In the genomic region with DNA sequence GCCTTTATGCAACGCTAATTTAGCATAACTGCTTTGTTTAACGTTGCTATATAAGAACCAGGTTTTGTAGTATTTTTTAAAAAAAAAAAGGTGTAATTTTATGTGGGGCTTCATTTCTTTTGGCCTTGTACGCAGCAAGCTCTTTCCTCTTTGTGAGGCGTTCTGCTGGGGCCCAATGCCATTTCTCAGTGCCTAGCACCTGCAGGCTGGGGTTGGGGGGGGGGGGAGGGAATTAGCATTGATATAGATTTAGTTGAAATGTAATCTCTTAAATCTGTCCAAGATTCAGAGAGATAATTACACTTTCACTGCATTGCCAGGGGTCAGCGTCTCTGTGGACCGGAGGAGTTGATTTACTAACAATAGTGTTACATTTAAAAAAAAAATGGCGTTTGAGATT, we compare ENCODE assay signal across 18 mouse cellular contexts. TPM values are rescaled to one million over a fixed set of nuclear protein-coding genes. Genes with fewer than 3 reads are reported as not detected.
DNase-seq lines count a peak whose midpoint lies in the region; ATAC-seq and TF ChIP-seq lines count a peak whose summit lies in the region.
"Had no signal": no experiment of that assay in that cellular context is flagged by ENCODE, and none has a peak within 500 bp of the region (broad histone marks: within the 10 kb centered on the region; RNA-seq: fewer than 3 reads in every experiment).

No protein-coding gene starts in this region.

- H3K27me3 ChIP-seq in forebrain, embryonic 13.5 days = peaks cover 87% of the 10 kb centered on the region
- peaks cover 64% of the 10 kb centered on the region for H3K27me3 ChIP-seq in forebrain, embryonic 16.5 days (replicated peaks; ENCODE audit: control insufficient read depth, insufficient read depth, low read length)
- H3K27me3 ChIP-seq in hindbrain, postnatal 0 days (ENCODE audit: insufficient read depth, low read length) = peaks cover 45% of the 10 kb centered on the region
- peaks cover 100% of the 10 kb centered on the region for H3K27me3 ChIP-seq in hindbrain, embryonic 10.5 days (ENCODE audit: insufficient read depth, poor library complexity, severe bottlenecking)

- 5% methylated on average over 7 of the region's 7 CpGs for WGBS in forebrain, embryonic 13.5 days
- WGBS in forebrain, embryonic 16.5 days = 9% methylated on average over 7 of the region's 7 CpGs
- 14% methylated on average over 7 of the region's 7 CpGs for WGBS in hindbrain, postnatal 0 days
- 2% methylated on average over 7 of the region's 7 CpGs for WGBS in hindbrain, embryonic 10.5 days

- no peak for TF ChIP-seq CTCF in hindbrain, postnatal 0 days (IDR thresholded peaks at IDR 0.05; ENCODE audit: low read depth)

- ATAC-seq in forebrain, embryonic 13.5 days = no peak
- ATAC-seq in forebrain, embryonic 16.5 days = no peak
- ATAC-seq in hindbrain, postnatal 0 days = no peak

- peak overlapping the region; percentile 50; the same call in 1 of the 2 replicates for H3K4me2 ChIP-seq in forebrain, embryonic 13.5 days
- no peak overlapping the region for H3K4me2 ChIP-seq in forebrain, embryonic 16.5 days (ENCODE audit: low read length)
- H3K4me2 ChIP-seq in hindbrain, postnatal 0 days (ENCODE audit: low read depth, low read length) = peak overlapping the region; percentile 52
- H3K4me2 ChIP-seq: embryonic facial prominence, embryonic 13.5 days; embryonic facial prominence, embryonic 15.5 days had no signal

- peak; percentile 3 for DNase-seq in embryo, embryonic 11 days
- DNase-seq in embryo, embryonic 10 days (ENCODE audit: low spot score) = no peak
- no peak for DNase-seq in hindbrain, postnatal 0 days (ENCODE audit: low spot score)
- DNase-seq in hindbrain, embryonic 10.5 days (ENCODE audit: low spot score) = no peak
- DNase-seq: adrenal gland, adult 2 months; adrenal gland, postnatal 10 days; adrenal gland, postnatal 25 days; cerebellum, adult 11 months; cerebellum, adult 18-20 months; cerebellum, adult 8-10 months; cerebellum, adult 9-11 months had no signal

- no peak overlapping the region for H3K4me3 ChIP-seq in forebrain, embryonic 13.5 days
- H3K4me3 ChIP-seq in forebrain, embryonic 16.5 days (replicated peaks; ENCODE audit: low read length) = no peak overlapping the region
- no peak overlapping the region for H3K4me3 ChIP-seq in hindbrain, postnatal 0 days (ENCODE audit: low read length)
- H3K4me3 ChIP-seq in hindbrain, embryonic 10.5 days = no peak overlapping the region
- H3K4me3 ChIP-seq: embryonic facial prominence, embryonic 13.5 days; embryonic facial prominence, embryonic 15.5 days; erythroblast, embryonic 14.5 days; forebrain, embryonic 12.5 days had no signal

- H3K9me3 ChIP-seq in forebrain, embryonic 13.5 days (replicated peaks) = no peaks in the 10 kb centered on the region
- no peaks in the 10 kb centered on the region for H3K9me3 ChIP-seq in forebrain, embryonic 16.5 days (ENCODE audit: control insufficient read depth, low read length)
- no peaks in the 10 kb centered on the region for H3K9me3 ChIP-seq in hindbrain, postnatal 0 days (ENCODE audit: low read length)
- H3K9me3 ChIP-seq in hindbrain, embryonic 10.5 days = no peaks in the 10 kb centered on the region
- H3K9me3 ChIP-seq: embryonic facial prominence, embryonic 13.5 days; embryonic facial prominence, embryonic 15.5 days; forebrain, embryonic 12.5 days had no signal

- no peaks in the 10 kb centered on the region for H3K36me3 ChIP-seq in forebrain, embryonic 13.5 days (ENCODE audit: poor library complexity, severe bottlenecking)
- no peaks in the 10 kb centered on the region for H3K36me3 ChIP-seq in forebrain, embryonic 16.5 days (ENCODE audit: control insufficient read depth, insufficient read depth)
- no peaks in the 10 kb centered on the region for H3K36me3 ChIP-seq in hindbrain, postnatal 0 days (ENCODE audit: insufficient read depth, low read length)
- no peaks in the 10 kb centered on the region for H3K36me3 ChIP-seq in hindbrain, embryonic 10.5 days
- H3K36me3 ChIP-seq: embryonic facial prominence, embryonic 13.5 days; embryonic facial prominence, embryonic 15.5 days; forebrain, embryonic 12.5 days had no signal

- H3K27ac ChIP-seq in forebrain, embryonic 13.5 days = no peak overlapping the region
- no peak overlapping the region for H3K27ac ChIP-seq in forebrain, embryonic 16.5 days (ENCODE audit: low read length)
- peak overlapping the region; percentile 70; the same call in 1 of the 2 replicates for H3K27ac ChIP-seq in hindbrain, postnatal 0 days
- no peak overlapping the region for H3K27ac ChIP-seq in hindbrain, embryonic 10.5 days
- H3K27ac ChIP-seq: embryonic facial prominence, embryonic 13.5 days; embryonic facial prominence, embryonic 15.5 days had no signal

- H3K4me1 ChIP-seq in forebrain, embryonic 13.5 days = peaks cover 45% of the 10 kb centered on the region
- H3K4me1 ChIP-seq in forebrain, embryonic 16.5 days (replicated peaks; ENCODE audit: control insufficient read depth, insufficient read depth, low read length) = peaks cover 26% of the 10 kb centered on the region
- H3K4me1 ChIP-seq in hindbrain, postnatal 0 days (ENCODE audit: insufficient read depth, low read length) = 0 out of 2 replicates have a peak, but pooled peaks cover 2% of the 10 kb centered on the region
- H3K4me1 ChIP-seq in hindbrain, embryonic 10.5 days (replicated peaks) = peaks cover 43% of the 10 kb centered on the region

- no peak overlapping the region for H3K9ac ChIP-seq in forebrain, embryonic 13.5 days
- H3K9ac ChIP-seq in forebrain, embryonic 16.5 days (replicated peaks; ENCODE audit: low read depth, low read length) = no peak overlapping the region
- no peak overlapping the region for H3K9ac ChIP-seq in hindbrain, postnatal 0 days (replicated peaks; ENCODE audit: low read length)
- H3K9ac ChIP-seq: embryonic facial prominence, embryonic 13.5 days; embryonic facial prominence, embryonic 15.5 days; forebrain, embryonic 12.5 days had no signal

RNA-seq across cellular contexts. Expression of a gene that starts 6.1 kb away (rescaled TPM):
- polyA plus RNA-seq in forebrain, embryonic 13.5 days (2015; fragmentation: Nextera tagmentation; extraction: Ambion mirVana) = 87.1 and 92.7 TPM in 2 replicates
- 39.9 and 42.2 TPM in 2 replicates for polyA plus RNA-seq in forebrain, embryonic 16.5 days (2015; fragmentation: Nextera tagmentation; extraction: Ambion mirVana)
- 88.7 and 136 TPM in 2 replicates for total RNA-seq in hindbrain, postnatal 0 days (2014; rRNA removed)
- polyA plus RNA-seq in hindbrain, postnatal 0 days (2015; fragmentation: Nextera tagmentation; extraction: Ambion mirVana) = 68.7 and 82.3 TPM in 2 replicates
- 24.7 and 27.0 TPM in 2 replicates for polyA plus RNA-seq in hindbrain, embryonic 10.5 days (2016; fragmentation: Nextera tagmentation; extraction: Ambion mirVana)
- total RNA-seq: adrenal gland, adult 2 months; adrenal gland, postnatal 25 days; common myeloid progenitor, adult 5-6 weeks had no signal
- polyA plus RNA-seq: adrenal gland, adult 2 months had no signal
